Mouse (Mus musculus) monocyte, adult 2 months (primary cell): ENCODE results near the gene Gspt1.
"Not testable (repeated sequence)": the region's sequence is repeated elsewhere in the genome, so short reads cannot be mapped to it uniquely, and the experiment has no call there.

Source experiments
- DNase-seq, 2 experiments: peaks; one replicate each; pipeline ENCODE4 v3.0.0; 2022; ENCODE audit warnings: low spot score in 2 of 2, low read depth in 1 of 2

Gspt1 gene

DNA sequence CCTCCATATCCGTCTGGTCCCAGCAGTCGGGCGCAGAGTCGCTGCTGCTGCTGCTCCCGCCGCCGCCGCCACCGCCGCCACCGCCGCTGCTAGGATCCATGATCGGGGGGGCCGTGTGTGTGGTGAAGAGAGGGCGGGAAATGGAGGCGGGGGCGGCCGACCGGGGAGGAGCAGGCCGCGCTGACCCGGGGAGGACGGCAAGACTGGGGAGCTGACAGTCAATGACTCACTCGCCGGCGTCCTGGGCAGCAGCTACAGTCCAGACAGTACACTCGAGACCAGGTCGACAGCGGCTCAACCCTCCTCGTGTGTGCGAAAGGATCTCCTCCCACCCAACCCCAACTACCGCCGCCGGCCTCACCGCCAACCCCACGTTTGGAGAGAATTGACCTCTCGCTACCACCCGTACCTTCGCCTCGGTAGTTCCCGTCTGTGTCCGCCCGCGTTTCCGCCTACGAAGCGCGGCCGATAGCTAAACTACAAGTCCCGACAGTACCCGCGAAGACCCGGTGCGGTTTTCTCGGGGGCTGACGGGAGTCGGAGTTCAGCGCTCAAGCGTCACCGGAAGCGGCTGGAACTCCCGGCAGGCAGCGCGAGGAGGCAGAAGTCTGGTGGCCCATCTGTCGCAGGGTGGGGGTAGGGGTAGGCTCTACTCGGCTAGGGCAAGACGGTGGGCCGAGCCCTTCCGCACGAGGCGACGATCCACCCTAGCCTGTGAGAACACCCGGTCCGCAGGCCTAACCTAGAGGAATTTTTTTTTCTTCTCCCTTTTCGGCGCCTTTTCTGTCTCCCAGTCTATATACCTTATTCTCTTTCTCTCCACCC is at the start of gene Gspt1:
Gene Gspt1, minus strand, starts transcription at position 428 of the 825 bp plus-strand sequence.
- DNase-seq, result peak; percentile 95 to 97

DNA sequence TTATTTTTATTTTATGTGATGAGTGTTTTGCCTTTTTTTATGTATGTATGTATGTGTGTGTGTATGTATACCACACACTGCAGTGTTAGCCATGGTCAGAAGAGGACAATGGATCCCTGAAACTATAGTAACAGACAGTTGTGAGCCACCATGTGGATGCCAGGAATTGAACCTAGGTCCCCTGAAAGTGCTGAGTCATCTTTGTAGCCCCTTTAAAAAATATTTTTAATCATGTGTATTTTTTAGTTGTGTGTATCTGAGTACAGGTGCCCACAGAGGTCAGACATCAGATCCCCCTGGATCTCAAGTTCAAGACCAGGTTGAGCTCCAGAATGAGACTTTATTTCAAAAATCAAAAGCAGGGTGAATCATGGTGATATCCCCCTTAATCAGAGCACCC is 49.6 kb upstream of the Gspt1 start:
- DNase-seq, result no peak

DNA sequence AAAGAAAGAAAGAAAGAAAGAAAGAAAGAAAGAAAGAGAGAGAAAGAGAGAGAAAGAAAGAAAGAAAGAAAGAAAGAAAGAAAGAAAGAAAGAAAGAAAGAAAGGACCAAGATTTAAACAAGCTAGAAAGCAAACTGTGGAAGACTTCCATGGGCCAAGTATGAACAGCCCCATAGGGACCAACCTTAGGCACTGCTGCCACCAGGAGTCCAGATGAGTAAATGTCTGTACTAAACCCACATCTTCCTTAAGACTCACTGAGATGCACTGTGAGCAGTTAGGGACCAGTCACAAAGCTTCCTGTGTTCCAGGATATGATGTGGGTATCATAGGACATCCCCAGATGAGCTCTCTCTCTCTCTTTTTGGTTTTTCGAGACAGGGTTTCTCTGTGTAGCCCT is 43.6 kb upstream of the Gspt1 start:
- DNase-seq, result not testable (repeated sequence)

DNA sequence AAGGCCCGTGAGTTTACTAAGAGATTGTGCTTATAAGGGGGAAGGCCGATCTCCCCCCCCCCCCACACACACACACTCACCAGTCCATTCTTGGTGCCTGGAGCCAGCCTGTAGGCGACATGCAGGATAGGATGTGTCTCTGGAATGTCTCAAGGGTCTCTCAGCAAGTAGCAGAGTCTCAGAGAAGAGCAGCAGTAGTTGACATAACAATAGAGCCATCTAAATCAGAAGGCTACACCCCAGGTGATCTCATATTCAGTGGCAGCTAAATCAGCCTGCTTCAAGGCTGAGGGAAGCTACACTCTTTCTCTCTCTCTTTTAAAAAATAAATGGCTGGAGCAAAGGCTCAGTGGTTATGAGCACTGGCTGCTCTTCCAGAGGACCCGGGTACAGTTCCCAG is 41.5 kb upstream of the Gspt1 start:
- DNase-seq, result not testable (repeated sequence)

DNA sequence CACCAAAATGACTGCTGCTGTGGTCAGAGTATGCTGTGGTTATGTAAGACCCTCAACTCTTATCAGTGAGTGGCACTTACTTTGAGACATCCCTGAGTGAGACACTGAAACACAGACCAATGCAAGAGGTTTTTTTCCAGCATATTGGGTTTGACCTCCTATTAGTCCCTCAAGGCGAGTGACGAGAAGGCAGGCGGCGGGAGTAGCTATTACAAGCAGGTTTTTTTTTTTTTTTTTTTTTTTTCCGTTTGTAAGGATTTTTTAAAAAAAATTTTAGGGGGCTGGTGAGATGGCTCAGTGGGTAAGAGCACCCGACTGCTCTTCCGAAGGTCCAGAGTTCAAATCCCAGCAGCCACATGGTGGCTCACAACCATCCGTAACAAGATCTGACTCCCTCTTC is 34.7 kb upstream of the Gspt1 start:
- not testable (repeated sequence) for DNase-seq

DNA sequence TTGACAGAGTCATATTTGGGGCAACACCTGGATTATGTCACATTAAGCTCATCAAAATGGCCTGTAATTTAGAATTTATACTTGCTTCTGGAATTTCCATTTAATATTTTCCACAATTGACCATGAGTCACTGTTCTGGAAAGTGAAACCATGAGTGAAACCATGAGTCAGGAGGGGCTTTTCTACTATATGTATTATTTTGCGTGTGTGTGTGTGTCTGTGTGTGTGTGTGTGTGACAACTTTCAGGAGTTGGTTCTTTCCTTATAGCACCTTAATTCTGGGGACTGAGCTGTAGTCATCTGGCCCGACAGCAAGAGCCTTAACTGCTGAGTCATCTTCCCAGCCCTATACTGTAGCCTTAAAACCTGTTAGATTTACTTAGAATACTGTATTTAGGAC is 31.8 kb upstream of the Gspt1 start:
- DNase-seq, result no peak

DNA sequence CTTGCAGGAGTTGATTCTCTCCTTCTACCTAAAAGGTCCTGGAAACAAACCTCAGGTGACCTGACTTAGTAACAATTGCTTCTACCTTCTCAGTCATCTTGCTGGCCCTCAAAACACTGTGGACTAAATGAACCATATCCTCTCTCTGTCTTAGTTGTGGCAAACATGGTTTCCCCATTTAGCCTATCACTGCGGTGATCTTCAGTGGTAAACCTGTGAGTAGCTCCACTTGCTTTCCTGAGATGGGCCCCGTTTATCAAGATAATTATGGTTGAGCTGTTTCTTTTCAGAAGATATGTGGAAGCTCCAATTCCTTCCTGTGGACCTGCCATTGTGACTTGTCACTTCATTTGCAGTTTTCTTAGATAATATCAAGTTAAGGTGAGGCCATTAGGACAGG is 30.8 kb upstream of the Gspt1 start:
- DNase-seq, result no peak

DNA sequence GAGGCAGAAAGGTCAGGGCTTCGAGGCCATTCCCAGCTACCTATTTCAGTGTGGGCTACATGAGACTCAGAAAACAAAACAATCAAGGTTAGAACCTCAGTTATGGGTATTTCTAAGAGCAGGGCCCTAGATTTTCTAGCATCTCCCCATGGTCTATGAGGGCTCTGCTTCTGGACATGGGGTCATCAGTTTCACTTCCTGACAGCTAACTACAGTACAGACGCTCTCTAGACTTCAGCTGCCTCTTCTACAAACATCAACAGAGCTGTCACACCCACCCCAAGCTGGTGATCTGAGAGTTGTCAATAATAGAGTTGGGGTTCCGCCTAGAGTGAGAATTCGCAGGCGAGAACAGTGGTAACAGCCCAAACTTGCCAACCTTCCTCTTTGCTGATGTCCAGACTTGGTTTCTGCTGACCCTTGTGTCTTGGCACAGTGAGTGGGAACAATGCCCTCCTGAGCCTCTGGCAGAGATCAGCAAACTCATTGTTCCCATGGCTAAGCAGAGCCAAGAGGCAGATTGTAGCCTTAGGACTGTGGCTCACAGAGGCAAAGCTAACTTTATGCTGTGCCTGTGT is 28.6 kb upstream of the Gspt1 start:
- no peak for DNase-seq

DNA sequence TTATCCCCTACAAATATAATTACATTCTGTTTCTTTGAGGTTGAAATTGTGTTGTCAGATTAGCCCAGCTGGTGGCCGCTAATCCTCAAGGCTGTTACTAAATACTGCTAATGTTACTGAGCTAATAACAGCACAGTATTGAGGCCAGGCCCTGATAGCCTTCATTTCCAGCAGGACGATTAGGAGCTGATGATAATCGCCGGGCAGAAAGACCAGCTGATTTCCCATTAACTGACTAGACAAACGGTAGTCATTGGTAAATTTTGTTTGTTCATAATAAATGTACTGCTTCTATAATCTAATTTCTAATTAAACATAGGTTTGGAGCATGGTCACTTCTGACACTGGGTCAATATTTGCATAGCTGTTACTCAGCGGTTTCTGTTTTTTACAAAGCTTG is 24.7 kb upstream of the Gspt1 start:
- DNase-seq, result no peak

DNA sequence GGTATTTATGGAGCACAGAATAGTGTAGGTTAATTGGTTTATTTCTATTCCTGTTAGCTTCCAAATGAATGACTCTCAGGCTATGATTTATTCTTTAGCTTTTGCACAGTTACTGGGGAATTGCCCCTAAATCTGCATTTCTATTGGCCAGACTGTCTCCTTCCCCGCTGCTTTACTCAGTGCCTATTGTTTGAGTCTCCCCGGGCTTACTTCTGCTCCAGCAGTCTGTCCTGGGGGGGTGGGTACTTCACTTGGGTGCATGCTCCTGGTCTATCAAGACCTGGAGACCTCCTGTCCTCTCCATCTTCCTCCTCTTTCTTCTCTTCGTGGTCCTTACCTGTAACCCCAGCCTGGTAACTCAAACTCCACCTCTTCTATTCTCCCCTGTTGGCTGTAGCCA is 22.8 kb upstream of the Gspt1 start:
- DNase-seq, result no peak

DNA sequence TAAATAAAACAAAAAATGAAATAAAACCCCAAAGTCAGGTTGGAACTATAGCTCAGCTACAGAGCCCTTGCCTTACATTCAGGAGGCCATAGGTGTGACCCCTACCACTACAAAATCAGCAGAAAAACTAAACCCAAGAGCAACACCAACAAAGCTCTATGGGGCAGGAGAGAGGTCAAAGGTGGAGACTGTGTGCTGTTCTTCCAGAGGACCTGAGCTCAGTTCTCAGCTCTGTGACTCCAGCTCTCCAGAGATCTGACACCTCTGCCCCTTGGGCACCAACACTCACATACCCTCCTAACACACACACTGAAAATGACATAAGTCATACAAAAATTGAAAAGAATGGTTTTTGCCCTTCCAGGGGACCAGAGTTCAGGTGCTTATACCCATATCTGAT is 16.9 kb upstream of the Gspt1 start:
- no peak for DNase-seq

DNA sequence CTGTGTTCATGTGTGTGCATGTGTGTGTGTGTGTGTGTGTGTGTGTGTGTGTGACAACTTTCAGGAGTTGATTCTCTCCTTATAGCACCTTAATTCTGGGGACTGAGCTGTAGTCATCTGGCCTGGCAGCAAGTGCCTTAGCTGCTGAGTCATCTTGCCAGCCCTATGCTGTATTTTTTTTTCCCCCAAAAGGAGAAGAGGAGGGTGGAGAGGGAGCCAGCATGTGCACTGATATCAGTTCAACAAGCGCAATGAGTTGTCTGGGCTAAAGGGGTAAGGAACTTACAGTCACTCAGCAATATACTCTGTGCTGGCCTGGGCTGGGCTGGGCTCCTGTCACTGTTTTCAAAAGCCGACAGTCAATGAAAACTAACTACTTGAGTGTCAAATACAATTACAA is 16.5 kb upstream of the Gspt1 start:
- DNase-seq, result no peak

DNA sequence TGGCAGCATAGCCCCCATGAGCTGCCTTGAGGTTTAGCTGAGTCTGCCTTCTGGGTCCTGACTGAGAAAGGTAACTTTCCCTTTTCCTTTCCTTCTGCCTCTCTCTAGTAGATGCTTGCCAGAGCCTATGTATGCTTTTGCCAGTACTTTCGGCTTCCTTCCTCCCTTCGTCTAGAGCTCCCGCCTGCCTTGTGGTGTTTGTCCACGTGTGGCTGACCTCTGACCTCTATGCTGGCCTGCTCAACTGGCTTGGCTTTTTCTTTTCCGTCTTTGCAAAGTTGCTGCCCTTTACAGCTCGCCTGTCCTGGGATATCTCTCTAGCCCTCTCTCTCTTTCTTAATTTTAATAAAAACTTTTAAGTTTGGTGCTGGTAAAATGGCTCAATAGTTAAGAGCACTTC is 15.7 kb upstream of the Gspt1 start:
- no peak for DNase-seq

DNA sequence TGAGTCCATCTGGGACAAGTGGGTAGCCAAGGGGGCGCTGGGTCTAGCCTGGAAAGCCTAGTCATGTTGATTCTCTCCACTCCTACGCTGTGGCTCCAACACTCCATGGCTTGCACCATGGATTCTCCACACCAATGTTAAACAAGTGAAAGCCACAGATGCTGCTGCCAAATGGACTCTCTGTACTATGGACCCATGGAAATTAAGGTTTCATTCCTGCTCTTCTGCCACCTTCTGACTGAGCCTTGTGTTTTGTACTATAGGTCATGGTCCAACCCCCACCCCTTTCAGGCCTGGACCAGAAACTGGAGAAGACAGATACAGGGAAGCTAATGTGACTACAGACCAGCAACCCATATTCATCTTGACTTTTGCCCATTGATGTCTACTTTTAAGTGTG is 12.4 kb upstream of the Gspt1 start:
- DNase-seq, result no peak

DNA sequence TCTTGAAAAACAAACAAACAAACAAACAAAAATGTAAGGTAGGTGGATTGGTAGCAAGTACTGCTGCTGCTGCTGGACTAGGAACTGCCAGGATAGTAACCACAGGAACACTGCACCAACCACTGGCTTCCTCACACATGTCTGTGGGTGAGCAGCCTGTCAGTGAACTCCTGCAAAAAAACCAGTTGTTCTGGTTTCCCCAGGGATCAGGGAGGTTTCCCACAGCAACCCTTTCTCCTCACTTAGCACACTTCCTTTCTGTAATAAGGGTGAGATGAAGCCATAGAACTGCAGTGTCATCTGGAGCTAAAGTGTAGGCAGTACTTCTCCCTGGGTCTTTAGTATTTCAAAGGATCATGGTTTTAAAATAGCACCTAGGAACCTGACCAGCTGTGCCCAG is 9.1 kb upstream of the Gspt1 start:
- no peak for DNase-seq

DNA sequence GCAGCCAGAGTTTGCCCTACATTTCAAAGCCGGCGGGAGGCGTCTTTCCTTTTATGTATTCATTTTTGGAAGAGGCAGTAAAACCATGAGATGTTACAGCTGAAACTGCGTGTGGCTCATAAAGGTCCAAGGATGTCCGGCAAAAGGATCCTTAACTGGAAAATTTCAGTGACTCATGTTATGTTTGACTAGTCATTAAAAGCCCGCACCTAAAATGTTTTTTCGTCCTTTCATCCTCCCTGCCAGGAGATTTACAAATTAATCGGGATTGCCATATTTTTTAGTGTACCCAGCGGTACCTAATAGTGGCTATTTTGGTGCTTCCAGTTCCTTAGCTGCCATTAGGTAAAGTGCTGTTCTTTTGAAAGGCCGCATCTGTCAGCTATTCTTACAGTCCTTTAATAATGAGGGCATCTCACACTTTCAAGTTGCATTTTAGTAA is 619 bp upstream of the Gspt1 start:
- no peak for DNase-seq

DNA sequence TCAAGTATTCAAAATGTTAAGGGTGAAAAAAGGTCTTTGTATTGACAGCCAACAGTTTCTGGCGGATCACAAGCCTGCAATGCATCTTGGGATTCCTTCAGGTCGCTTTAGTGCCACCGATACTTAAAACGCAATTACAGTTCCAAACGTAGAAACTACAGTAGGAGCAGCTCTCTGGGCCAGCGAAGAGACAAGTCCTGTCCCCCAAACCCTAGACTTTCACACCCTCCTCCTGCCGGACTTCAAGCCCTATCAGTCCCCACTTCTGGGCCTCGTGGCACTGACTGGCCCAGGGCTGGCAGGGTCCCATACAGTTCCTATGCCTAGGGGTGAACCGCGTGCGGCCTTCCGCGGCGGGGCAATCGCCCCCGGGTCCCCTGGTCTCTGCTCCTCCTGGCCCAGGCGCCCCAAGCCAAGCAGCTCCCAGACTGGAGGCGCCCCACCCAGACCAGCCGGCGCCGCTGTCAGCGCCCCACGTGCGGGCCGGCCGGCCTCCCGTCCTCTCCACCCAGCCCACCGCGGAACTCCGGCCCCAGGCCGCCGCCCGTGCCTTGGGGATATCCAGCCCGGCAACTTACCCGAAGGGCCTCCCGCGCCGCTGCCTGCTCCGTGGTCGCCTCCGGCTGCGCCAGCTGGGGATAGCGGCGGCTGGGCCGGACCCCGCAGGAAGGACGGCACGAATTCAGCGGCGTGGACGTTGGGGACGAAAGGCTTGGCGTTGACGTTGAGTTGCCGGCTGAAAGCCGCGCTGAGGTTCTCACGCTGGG is 877 bp downstream of the Gspt1 start:
- peak; percentile 11 to 36 for DNase-seq

DNA sequence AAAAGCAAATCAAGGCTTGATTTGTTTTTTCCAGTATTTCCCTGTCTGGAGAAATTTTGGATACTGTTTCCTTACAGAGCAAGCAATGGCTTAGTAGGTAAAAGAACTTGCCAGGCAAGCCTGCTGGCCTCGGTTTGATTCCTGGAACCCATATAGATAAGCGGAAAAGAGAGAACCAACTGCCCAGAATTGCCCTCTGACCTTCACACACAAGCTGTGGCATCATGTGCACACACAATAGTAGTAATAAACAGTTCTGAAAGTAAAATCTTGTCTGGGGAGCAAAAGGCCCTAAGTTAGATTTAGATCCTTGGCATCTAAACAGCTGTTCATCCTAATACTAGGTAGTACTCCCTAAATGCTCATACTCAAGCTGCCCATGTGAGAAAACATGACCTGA is 6.3 kb downstream of the Gspt1 start:
- DNase-seq, result no peak

DNA sequence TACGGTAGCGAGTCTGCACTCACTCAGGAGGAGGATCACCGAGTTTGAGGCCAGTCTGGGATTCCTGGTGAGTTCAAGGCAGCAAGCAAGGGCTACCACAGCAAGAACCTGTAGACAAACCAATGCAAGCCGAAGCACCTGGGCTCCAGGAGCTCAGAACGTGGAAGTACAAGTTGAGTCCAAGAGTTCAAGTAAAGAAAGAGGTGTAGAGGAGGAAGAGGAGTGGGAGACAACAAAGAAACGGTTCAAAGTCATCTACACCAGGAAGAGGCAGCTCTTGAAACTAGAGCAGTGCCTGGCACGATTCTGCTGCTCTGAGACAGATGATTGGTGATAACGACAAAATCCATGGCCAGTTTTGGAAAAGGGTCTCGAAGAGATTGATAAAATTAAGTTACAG is 8.4 kb downstream of the Gspt1 start:
- no peak for DNase-seq

DNA sequence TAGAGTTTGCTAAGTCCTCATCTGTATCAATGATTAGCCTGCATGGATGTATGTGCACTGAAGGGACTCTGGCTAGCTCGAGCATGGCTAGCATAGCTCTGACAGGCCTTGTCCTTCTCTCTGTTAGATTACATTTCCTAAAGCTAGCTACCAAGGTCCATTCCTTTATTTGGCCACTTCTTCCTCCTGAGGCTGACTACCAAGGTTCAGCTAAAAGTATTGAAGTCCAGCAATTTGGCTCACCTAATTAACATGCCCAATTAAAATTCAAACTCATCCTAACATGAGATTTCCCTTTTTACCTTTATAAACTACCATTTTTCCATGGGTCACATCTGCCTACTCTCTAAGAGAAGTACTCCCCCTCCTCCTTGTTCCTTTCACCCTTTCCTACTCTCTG is 11.7 kb downstream of the Gspt1 start:
- DNase-seq, result no peak

DNA sequence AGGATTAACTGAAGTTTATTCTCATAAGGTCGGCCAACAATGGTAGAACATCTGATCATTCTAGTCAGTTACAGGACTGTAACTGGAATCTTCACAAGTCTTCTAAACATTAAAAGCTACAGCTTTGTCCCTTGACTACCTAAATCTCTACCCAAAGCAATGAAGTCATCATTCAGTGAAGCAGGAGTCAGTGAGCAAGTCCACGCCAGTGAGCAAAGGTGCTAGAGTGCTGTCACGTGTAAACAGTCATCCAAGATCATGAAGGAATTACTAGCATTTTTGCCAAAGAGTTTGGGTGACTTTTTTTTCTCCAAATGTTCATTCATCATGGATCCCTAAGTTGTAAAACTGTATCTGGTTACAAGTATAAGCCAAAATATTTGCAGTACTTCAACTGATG is 36.3 kb downstream of the Gspt1 start:
- no peak for DNase-seq
